Mouse (Mus musculus) layer of hippocampus, adult 2 months (tissue): ENCODE measurements around the gene Lrfn2. TPM values are rescaled to one million over a fixed set of nuclear protein-coding genes. Genes with fewer than 3 reads are reported as not detected.

ENCODE experiments used
- DNase-seq, 2 experiments: peaks; one replicate each; pipeline ENCODE4 v3.0.0; 2022; ENCODE audit warnings: low spot score in 2 of 2
- H3K27ac ChIP-seq: fragments of 200-600 bp; 2 replicates; pipeline ENCODE4 v1.8.1; 2022
- H3K4me3 ChIP-seq: fragments of 200-600 bp; 2 replicates; pipeline ENCODE4 v1.8.1; 2022; ENCODE audit warnings: mild to moderate bottlenecking
- CTCF ChIP-seq: fragments of 200-600 bp; conservative IDR thresholded peaks from 2 replicates; pipeline ENCODE4 v1.8.1; 2022; ENCODE audit warnings: antibody characterized with exemption, mild to moderate bottlenecking, moderate library complexity
- total RNA-seq, 2 experiments: library from RNA; stranded (reverse); gene quantifications; 2 replicates each; pipeline ENCODE4 v1.2.3; 2021

Lrfn2 gene
- total RNA-seq, 2 experiments from 2014 or later = 40.3 to 42.2 TPM

DNA sequence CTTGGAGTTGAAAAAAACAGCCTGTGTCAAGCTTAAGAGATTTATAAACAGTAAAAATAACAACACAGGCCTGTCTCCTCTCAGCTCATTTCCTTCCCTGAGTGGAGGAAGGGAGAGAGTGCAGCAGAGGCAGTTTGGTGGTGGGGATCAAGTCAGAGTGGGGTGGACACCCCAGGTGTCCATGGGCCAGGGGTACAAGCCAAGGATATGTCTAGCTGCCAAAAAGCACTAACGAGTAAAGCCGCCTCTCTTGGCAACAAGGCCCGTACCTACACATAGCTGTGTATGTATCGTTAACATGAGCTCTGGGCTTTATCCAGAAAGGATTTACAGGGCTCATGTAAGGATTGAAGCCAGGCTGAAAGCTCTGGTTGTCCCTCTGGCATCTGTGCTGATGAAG, 42.9 kb downstream of the Lrfn2 start:
- no peak for TF ChIP-seq CTCF
- DNase-seq = no peak
- H3K27ac ChIP-seq = peak overlapping the region; percentile 80; the same call in 1 of the 2 replicates
- H3K4me3 ChIP-seq = no peak overlapping the region

DNA sequence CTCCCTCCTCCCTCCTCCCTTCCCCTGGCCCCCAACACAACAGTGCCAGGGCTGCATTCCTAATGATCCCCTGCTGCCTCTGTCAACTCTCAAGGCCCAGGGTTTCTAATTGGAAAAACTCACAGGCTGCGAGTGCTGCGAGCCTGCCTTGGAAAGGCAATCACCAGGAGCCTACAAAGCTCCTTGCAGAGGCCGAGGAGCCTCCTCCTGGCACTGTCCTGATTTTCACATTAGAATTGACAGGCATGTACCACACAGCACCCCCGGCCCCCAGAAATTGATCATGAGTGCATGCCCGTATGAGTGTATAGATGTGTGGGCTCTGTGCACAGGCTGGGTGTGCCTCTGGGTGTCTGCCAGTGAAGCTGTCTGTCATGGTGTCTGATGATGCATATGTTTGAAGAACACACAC, 44.4 kb downstream of the Lrfn2 start:
- peak; percentile 67 to 82 for DNase-seq
- no peak overlapping the region for H3K4me3 ChIP-seq
- TF ChIP-seq CTCF = no peak
- H3K27ac ChIP-seq = peak overlapping the region; percentile 80; the same call in 1 of the 2 replicates

DNA sequence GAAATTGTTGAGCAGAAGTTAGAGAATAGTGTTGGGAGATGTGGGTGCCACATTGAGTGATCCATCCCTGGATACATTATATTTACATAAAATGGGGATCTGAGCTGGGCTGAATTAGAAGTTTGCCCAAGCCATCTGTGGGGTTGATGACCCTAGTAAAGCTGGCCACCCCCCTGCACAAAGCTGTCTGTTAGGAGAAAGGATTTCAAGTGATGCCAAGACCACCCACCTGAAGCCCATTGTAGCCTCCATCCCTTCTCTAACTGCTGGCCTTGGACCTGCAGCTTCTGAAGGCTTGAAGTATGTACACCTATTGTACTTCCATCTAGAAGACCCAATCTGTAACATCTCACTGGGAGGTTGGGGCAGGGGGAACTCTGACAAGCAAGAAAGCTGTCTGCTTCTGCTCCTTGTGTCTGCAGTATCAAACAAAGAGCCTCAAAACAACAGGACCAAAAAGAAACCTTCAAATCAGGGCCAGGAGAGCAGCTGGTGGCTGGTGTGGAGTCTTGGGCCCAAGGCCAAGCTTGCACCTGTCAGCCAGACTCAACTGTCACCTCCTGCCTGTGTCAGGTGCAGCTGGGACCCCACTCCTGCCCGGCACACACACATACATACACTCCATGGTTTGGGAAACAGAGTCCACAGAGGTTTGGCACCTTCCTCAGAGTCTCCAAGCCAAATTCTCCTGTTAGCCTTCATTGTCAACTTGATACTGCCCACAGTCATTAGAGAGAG, 63.2 kb downstream of the Lrfn2 start:
- H3K4me3 ChIP-seq = no peak overlapping the region
- no peak for DNase-seq
- H3K27ac ChIP-seq = no peak overlapping the region
- no peak for TF ChIP-seq CTCF

DNA sequence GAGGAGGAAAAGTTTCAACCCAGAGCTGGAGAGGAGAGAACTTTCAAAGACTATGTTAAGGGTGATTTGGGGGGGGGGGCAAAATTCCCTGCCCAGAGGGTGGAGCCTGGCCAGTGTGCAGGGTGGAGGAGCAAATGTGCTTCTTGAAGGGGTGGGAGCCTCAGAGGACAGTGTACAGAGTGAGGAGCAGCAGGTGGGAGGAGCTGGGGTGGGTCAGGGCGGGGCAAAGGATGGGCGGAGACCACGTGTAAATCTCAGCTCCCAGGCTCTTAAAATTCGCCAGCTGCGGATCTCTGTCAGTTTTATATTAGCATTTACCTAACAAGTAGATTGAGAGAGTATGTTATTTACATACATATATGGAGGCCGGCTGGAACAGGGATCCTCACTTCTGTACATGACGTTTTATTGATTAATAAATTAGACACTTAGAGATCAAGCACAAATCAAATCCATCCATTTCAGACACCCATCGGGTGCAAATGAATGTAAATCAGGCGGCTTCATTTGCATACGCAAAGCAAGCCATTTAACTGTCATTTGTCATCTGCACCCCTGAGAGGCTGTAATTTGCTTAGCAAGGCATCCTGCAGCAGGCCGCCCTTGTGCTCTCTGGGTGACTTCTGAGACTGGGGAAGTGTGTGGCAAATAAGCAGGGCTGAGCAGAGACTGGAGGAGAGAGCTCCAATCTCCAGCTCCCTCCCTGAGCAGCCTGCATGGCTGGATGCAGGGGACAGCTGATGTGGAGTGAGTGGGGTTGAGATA, 67.5 kb downstream of the Lrfn2 start:
- DNase-seq = no peak
- Histone ChIP-seq H3K27ac (peak overlapping the region; percentile 25; the same call in 1 of the 2 replicates), H3K4me3 (no peak overlapping the region)
- no peak for TF ChIP-seq CTCF

DNA sequence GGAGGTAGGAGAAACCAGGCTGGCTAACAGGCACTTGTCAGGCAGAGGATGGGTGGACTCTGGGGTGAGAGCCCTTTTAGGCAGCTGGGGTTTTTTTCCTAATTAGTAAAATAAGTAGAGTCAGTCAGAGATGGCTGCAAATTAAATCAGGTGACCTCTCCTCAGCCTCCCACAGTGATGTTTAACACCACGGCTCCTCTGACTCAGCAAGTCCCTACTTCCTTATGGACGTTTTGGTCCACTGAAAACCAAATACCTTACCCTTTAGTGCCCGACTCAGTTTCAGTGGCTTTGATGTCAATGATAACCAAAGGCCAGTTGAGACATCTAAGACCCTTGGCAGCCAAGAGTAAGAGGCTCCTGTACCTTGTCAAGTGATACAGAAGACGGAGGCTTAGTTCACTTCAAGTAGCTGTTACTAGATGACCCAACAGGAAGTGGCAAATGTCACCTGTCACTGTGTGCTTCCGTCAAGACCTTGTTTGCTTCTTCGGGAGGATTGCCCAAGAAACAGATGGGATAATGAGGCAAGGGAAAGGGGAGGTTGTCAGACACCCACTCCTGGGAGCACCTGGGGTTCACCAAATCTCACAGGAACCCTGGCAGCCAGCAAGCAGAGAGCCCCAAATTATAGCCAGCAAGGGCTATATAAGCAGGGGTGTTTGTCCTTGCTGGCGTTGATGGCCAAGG, 77.3 kb downstream of the Lrfn2 start:
- Histone ChIP-seq H3K27ac (peak overlapping the region; percentile 14; the same call in 1 of the 2 replicates), H3K4me3 (no peak overlapping the region)
- no peak for DNase-seq
- TF ChIP-seq CTCF = no peak

DNA sequence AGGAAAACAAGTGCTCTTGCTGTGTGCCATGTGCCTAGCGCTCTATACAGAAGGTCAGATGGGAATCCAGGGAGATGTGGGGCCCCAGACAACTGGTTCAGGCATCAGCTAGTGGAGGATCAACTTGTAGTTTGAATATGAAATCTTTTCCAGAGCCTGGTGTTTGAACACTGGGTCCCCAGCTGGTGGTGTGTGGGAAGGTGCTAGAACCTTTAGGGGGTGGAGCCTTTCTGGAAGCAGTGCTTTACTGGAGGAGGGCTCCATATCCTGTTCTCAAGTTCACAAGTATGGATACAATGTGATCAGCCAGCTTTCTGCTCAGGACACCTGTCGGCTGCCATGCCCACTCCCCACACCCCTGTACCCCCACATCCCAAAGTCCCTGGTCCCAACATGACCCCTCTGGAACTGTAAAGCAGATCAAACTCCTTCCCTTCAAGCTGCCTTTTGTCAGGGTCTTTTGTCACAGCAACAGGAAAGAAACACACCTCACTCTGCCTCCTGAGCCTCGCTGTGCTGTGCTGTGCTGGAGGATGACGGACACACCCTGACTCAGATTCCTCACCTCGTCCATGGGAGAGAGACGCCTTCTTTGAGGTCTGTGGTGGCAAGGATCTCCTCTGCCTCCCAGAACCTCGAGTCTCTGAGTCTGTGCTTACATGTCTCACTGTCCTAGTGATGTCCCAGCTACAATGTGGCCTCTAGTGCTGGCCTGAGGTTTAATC, 81.9 kb downstream of the Lrfn2 start:
- no peak for TF ChIP-seq CTCF
- peak; percentile 46 to 67 for DNase-seq
- peak overlapping the region; percentile 68 for H3K27ac ChIP-seq
- H3K4me3 ChIP-seq = no peak overlapping the region

DNA sequence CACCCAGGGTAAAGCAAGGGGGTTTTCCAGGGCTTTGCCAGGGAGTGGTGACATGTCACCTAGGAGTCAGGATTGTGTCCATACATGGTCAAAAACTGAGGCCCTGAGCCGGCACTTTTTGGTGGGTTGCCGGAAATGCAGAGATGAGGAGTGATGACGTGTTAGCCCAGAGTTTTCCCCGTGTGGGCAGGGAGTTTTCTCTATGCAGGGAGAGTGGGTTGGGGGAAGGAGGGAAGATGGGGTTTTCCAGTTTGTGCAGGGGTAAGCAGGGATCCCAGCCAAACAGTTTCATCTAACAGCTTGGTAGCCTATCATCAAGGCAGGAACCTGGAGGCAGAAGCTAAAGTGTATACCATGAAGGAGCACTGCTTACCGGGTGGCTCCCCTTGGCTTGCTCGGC, 83.2 kb downstream of the Lrfn2 start:
- Histone ChIP-seq H3K4me3 (no peak overlapping the region), H3K27ac (no peak overlapping the region)
- no peak for DNase-seq
- TF ChIP-seq CTCF = no peak

DNA sequence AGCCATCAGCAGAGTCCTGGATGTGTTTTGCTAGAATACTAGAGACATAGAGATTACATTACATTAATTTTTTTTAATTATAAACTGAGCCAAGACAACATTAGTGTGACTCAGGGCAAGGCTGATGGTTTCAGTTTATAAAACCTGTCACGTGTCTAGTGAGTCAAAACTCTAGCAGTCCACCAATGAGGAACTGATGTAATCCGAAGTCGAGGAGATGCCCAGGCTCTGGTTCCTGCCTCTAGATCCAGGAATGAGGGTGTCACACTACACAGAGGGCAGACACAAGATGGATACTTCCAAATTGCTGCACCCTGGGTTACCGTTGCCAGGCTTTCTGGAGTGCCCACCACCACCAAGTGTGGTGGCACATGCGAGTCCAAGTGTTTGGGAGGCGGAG, 84.0 kb downstream of the Lrfn2 start:
- Histone ChIP-seq H3K27ac (no peak overlapping the region), H3K4me3 (no peak overlapping the region)
- no peak for DNase-seq
- TF ChIP-seq CTCF = no peak

DNA sequence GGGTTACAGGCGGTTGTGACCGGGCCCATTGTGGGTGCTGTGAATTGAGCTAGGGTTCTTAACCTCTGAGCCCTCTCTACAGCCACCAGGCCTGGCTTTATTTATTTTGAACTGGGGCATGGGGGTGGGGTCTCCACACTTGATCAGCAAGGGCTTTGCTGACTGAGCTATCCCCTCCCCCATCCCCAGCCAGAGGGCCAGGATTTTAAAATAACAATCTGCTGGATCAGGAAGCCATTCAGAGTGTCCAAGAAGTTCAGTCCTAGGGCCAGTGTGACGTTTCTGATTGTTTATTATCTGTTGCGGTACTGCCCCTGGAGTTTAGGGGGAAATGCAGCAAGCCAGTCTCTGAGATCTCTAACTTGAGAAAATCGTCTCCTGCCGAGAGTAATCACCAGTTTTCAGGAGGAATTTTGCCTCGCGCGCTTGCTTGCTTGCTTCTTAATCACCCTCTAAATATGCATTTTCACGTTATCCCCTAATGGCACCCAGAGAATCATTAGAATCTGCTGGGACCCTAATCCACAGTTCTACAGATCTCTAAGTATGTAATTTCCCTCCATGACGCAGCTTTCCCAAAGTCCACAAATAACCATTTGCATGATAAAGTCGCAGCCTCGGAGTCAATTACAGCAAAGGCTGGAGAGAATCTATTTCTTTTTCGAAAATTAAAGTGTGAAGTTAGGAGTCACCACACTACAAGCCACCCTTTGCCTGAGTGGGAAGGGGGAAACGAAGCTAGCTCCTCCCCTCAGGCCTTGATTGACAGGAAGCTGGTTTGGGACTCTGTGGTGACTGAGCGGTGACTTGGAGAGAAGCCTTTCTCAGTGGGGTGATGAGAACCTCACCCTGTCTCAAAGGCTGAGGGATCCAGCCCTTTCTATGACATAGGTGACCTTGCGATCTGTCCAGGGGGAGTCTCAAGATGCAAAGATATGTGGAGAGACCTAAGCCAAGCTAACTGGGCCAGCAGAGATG, 85.5 kb downstream of the Lrfn2 start:
- no peak for TF ChIP-seq CTCF
- DNase-seq = no peak
- no peak overlapping the region for H3K27ac ChIP-seq
- H3K4me3 ChIP-seq = no peak overlapping the region

DNA sequence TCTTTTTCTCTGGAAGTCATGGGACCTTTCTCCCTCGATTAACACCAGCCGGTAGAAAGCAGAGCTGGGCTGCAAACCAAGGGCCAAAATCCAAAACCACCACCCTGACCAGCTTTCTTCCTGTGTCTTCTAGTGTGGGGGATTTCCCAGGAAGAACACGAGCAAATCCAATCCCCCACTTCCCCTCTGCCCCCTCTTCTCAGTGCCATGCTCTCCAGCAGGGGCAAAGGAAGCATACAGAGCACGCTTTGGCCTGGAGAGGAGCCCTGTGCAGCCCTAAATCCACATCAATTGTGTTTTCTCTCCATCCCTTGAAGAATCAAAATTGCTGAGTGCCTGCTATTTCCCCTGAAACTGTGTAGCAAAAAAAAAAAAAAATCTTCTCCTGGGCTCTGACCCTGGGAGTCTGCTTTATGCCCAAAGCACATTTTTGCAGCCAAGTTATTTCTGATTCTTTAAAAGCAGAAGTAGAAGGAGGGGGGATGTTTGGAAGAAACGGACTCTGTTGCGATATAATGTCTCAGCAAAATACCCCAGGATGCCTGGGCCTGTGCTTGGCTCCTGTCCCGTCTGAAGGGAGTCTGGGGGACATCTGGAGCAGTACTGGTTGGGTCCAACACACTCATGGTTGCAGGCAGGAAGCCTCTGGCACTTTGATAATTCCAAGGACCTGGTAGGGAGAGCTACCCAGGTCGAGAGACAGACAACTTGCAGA, 86.8 kb downstream of the Lrfn2 start:
- Histone ChIP-seq H3K27ac (no peak overlapping the region), H3K4me3 (no peak overlapping the region)
- DNase-seq = no peak
- TF ChIP-seq CTCF = no peak

DNA sequence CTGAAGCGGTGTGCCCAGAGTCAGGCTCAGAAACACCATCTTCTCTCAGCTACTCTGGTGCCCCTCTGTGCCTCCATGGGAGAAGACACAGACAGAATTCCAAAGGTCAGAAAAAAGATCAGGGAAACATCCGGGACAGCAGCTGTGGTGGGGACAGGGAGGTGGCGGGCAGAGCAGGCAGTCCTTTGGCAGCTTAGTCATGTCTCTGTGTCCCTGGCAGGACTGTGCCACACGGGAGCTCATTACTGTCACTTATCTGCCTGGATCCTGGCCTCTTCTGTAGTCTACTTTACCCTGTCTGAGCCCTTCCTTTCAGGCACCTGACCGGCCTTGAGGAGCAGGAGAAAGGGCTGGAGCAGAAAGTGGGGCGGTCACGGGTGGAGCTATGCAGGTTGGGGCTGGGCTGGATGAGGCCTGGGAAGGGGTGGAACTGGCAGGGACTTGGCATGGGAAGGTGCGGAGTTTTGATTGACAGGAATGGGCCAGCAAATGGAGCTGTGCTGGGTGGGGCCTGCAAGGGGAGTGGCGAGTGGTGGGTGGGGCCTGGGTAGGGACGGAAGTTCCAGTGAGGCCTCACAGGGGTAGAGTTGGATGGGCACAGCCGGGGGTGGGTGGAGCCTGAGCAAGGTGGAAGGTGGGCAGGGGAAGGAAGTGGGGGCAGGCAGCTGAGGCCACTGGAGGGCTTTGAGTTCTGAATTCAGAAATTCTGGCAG, 97.5 kb downstream of the Lrfn2 start:
- H3K4me3 ChIP-seq = no peak overlapping the region
- no peak for TF ChIP-seq CTCF
- DNase-seq = peak; percentile 23 to 64
- peak overlapping the region; percentile 75 for H3K27ac ChIP-seq
